Mouse (Mus musculus): ENCODE measurements at regions not wholly inside any gene's neighbourhood (a gene's known extent, or its start where the extent isn't known, plus 50 kb on each side); places are given as distances from the start of the nearest gene placed in this dataset.

DNA sequence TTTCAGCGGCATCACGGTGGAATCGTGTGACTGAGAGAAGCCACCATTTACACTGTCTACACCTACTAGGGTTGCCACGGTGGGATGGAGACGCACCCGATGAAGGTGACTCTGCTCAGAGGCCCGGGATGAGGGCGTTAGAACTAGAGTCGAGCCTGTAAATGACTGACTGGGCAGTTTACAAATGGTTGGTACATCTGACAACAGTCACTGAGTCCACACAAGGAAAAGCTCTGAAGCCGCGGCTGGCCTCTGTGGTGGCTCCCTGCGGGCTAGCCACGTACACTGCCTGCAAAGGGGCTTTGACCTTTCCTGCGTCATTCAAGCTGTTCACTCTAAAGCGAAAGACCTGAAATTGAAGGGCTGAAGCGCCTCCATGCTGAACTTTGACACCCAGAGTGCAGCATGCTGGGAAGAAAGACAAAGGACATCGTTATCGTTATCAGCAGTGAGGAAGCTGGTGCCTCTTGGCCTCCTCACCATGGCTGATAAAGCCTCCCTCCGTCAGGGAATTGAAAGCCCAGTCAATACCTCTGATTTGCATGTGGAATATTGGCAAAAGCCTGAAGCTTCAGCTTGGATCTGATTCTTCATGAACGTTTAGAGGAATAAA, 462.1 kb upstream of the Arglu1 start:
- ATAC-seq (ENCODE audit: extremely low read depth, insufficient number of reproducible peaks, low FRiP score, poor library complexity, severe bottlenecking) = no peak

GRCm38 (mm10) chr8:9144362-9144761, 454.0 kb upstream of the Arglu1 start:
- ATAC-seq (ENCODE audit: extremely low read depth, insufficient number of reproducible peaks, low FRiP score, poor library complexity, severe bottlenecking) = no peak

- no peak for ATAC-seq (ENCODE audit: extremely low read depth, insufficient number of reproducible peaks, low FRiP score, poor library complexity, severe bottlenecking)
Measured at GRCm38 (mm10) chr8:9139781-9140180, 449.5 kb upstream of the Arglu1 start.

DNA sequence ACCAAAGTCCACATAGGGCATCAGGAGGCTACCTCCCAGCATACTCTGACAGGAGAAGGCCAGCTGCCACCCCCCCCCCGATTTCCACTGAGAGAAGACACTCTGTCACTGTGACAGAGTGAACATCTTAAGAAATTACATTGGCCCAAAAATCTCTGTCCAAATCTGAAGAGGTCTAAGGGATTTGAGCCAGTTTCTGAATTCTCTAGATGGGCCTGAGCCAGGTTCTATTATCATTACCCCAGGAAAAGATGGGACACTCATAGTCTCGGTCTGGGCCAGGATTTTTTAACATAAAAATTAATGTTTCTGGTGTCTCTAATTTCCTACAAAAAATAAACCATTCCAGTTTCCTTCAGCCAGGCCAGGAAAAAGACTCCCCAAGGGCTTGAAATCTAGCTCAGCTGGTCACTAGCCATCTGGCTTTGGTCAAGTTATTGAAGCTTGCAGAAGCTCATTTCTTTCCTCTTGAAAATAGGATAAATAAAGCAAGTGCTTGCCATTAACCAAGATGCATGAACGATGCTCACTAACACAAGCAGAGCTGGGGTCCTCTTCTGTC, 448.8 kb upstream of the Arglu1 start:
- no peak for ATAC-seq (ENCODE audit: extremely low read depth, insufficient number of reproducible peaks, low FRiP score, poor library complexity, severe bottlenecking)

- no peak for ATAC-seq (ENCODE audit: extremely low read depth, insufficient number of reproducible peaks, low FRiP score, poor library complexity, severe bottlenecking)
Measured at GRCm38 (mm10) chr8:9133758-9134157, 443.4 kb upstream of the Arglu1 start.

DNA sequence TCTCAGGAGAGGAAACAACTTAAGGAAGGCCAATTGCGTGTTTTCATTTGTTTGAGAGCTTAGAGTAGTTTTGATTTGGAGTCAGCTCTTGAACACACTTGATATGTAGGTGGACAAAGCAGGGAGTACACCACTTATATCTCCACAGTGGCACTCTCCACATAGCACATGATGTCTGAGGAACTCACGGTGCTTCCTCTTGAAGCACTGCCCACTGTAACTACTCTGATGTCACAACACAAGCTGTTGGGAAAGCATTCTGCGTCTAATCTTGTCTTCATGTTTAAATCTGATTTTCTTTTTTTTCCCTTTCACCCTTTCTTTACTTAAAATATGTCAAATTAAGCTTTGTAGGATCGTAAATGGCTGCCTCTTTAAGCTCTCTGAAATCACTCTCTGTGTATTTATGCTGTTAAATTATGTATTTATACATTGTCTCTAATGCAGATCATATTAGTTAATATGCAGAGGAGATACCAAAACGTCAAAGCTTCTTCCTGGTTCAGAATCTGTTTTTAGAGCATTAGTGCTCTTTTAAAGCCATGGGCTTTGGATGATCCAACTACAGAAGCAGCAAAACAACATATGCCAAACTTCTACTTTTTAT, 442.4 kb upstream of the Arglu1 start:
- no peak for ATAC-seq (ENCODE audit: extremely low read depth, insufficient number of reproducible peaks, low FRiP score, poor library complexity, severe bottlenecking)

DNA sequence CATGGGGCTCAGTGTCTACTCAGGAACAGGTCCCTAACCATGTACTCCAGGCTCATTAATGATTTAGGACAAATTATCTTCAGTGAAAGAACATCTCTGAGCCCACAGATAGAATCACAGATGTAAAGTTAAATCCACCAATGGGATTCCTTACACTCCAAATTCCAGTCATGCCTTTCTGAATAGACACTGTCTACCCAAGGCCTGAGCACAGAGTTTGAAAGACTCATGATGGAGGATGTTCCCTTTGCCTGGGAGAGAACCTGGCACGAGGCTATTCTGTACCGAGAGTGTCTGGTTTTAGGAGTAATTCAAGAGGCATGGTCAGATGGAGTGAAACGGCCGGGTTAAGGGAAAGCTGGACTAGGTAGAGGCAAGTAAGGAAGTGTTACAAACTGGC, 440.9 kb upstream of the Arglu1 start:
- ATAC-seq (ENCODE audit: extremely low read depth, insufficient number of reproducible peaks, low FRiP score, poor library complexity, severe bottlenecking) = no peak

GRCm38 (mm10) chr8:9124503-9124902, 434.2 kb upstream of the Arglu1 start:
- ATAC-seq (ENCODE audit: extremely low read depth, insufficient number of reproducible peaks, low FRiP score, poor library complexity, severe bottlenecking) = no peak

- ATAC-seq (ENCODE audit: extremely low read depth, insufficient number of reproducible peaks, low FRiP score, poor library complexity, severe bottlenecking) = no peak
Measured at GRCm38 (mm10) chr8:9117809-9118737, 427.8 kb upstream of the Arglu1 start.

- no peak for ATAC-seq (ENCODE audit: extremely low read depth, insufficient number of reproducible peaks, low FRiP score, poor library complexity, severe bottlenecking)
Measured at GRCm38 (mm10) chr8:9095980-9096379, 405.7 kb upstream of the Arglu1 start.

DNA sequence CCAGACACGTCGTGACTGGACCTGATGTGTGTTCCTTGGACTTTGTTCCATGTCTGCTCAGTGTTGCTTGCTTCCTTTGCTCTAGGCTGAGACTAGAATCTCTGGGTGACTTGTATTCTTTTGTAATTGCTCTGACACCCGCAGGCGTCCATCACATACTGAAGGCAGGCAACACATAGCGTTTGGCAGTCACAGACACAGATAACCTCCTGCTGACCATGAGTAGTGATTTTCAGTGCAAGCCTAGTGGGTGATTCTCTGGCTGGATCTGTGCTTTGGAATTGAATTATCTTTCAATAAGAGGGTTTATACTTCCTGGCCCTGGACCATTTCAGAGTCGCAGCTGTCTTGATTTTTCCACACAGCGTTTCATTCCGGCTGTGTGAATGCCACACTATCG, 403.7 kb upstream of the Arglu1 start:
- no peak for ATAC-seq (ENCODE audit: extremely low read depth, insufficient number of reproducible peaks, low FRiP score, poor library complexity, severe bottlenecking)

DNA sequence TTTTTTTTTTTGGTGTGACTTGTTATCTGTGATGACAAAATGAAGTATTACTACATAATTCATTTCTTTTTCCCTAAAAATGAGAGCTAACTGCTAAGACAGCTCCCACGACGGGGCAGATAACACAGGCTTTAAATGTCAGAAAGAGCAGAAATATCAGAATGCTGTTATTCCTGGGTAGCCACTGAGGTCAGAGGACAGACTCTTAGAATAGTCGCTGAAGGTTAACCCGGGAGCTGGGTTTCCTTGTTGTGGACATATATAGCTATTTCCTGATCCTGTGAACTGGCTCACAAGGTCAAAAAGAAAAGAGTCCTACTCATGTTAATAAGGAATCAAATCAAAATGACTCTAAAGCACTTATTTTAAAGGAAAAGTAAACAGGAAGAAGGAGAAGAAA, 403.0 kb upstream of the Arglu1 start:
- no peak for ATAC-seq (ENCODE audit: extremely low read depth, insufficient number of reproducible peaks, low FRiP score, poor library complexity, severe bottlenecking)

GRCm38 (mm10) chr8:9072724-9073123, 382.4 kb upstream of the Arglu1 start:
- ATAC-seq (ENCODE audit: extremely low read depth, insufficient number of reproducible peaks, low FRiP score, poor library complexity, severe bottlenecking) = no peak

GRCm38 (mm10) chr8:9072286-9072685, 382.0 kb upstream of the Arglu1 start:
- no peak for ATAC-seq (ENCODE audit: extremely low read depth, insufficient number of reproducible peaks, low FRiP score, poor library complexity, severe bottlenecking)

GRCm38 (mm10) chr8:9070953-9071352, 380.6 kb upstream of the Arglu1 start:
- ATAC-seq (ENCODE audit: extremely low read depth, insufficient number of reproducible peaks, low FRiP score, poor library complexity, severe bottlenecking) = no peak

DNA sequence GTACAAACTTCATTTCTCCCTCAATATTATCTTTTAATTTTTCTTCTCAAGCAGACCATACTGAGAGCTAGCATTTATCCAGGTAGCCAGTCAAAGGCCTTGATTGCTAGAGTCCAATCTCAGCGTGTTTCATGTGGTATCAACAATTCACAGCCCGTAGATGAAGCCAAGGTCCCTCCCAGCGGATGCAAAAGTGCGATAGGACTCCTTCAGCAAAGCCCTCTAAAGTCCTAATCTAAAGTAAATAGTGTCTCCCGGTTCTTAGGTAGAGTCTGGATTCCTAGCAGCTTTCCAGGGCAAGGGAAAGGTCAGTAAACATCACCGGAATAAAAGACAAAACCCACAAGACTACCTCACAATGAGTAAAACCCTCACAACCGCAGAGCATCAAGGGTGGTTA, 379.5 kb upstream of the Arglu1 start:
- ATAC-seq (ENCODE audit: extremely low read depth, insufficient number of reproducible peaks, low FRiP score, poor library complexity, severe bottlenecking) = no peak

DNA sequence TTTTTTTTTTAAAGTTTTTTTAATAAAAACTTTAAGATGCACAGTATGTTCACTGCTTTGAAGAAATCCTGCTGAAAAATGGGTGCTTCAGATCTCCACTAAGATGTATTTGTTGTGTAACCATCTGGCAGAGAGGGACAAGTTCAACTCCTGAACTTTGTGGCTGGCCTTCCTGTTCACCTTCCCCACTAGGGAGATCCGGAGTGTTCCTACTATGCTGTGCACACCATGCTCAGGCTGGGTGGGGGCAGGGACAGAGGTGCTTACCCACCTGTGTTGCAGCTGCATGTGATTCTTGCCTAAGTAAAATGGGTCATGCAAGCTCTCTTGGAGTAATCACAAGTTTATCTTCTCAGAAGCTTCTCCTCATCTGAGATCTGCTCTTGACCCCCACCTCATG, 377.4 kb upstream of the Arglu1 start:
- ATAC-seq (ENCODE audit: extremely low read depth, insufficient number of reproducible peaks, low FRiP score, poor library complexity, severe bottlenecking) = no peak

- no peak for ATAC-seq (ENCODE audit: extremely low read depth, insufficient number of reproducible peaks, low FRiP score, poor library complexity, severe bottlenecking)
Measured at GRCm38 (mm10) chr8:9060166-9060565, 369.8 kb upstream of the Arglu1 start.

DNA sequence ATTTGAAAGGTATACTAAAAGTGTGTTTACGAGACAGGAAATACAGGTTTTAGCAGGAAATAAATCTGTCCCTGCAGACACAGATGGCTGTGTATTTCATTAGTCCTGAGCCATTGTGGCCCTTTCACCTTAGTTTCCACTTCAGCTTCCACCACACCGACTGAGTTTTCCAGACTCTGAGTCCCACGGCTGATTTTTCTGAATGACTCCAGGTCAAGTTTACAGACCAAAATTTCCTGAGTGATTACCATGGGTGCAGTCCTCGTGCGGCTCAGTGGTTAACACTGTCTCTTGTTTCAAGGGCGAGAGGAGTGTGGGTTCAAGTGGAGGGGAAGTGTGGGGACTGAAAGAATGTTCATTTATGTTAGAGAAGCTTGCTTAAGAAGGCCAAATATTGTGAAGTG, 365.1 kb upstream of the Arglu1 start:
- no peak for ATAC-seq (ENCODE audit: extremely low read depth, insufficient number of reproducible peaks, low FRiP score, poor library complexity, severe bottlenecking)

GRCm38 (mm10) chr8:9054801-9055200, 364.5 kb upstream of the Arglu1 start:
- ATAC-seq (ENCODE audit: extremely low read depth, insufficient number of reproducible peaks, low FRiP score, poor library complexity, severe bottlenecking) = no peak

Data from neutrophil, adult 5-6 weeks (primary cell).